Mouse (Mus musculus) C2C12 (cell line): ENCODE results near the gene Hapln2. TPM values are rescaled to one million over a fixed set of nuclear protein-coding genes. Genes with fewer than 3 reads are reported as not detected.

ENCODE experiments used
- H3K27me3 ChIP-seq: one replicate; pipeline ENCODE4 v1.6.1; 2011; ENCODE audit not compliant: control insufficient read depth, insufficient read depth, insufficient read length
- H3K36me3 ChIP-seq: one replicate; pipeline ENCODE4 v1.6.1; 2011; ENCODE audit not compliant: control insufficient read depth, insufficient read depth
- H3K4me3 ChIP-seq: one replicate; pipeline ENCODE4 v1.5.1; 2011; ENCODE audit warnings: mild to moderate bottlenecking, control low read depth; ENCODE audit not compliant: poor library complexity, insufficient read depth, severe bottlenecking
- H3K79me2 ChIP-seq: one replicate; pipeline ENCODE4 v1.6.1; 2011; ENCODE audit not compliant: control insufficient read depth, insufficient read depth
- H3K79me3 ChIP-seq: one replicate; pipeline ENCODE4 v1.6.1; 2011; ENCODE audit warnings: low read depth, control low read depth
- H3ac ChIP-seq: one replicate; pipeline ENCODE3; 2011; ENCODE audit warnings: low read depth; ENCODE audit not compliant: control insufficient read depth, insufficient read length
- CEBPB ChIP-seq: IDR thresholded peaks from one replicate; pipeline ENCODE4 v1.6.1; 2011; ENCODE audit warnings: low read depth, mild to moderate bottlenecking, control low read depth, moderate library complexity
- CTCF ChIP-seq: IDR thresholded peaks from one replicate; pipeline ENCODE4 v1.5.1; 2011; ENCODE audit not compliant: control insufficient read depth, insufficient read depth, insufficient read length
- FOSL1 ChIP-seq: IDR thresholded peaks from one replicate; pipeline ENCODE4 v1.8.0; 2011; ENCODE audit warnings: mild to moderate bottlenecking, low read length; ENCODE audit not compliant: poor library complexity, insufficient read depth, severe bottlenecking
- MAX ChIP-seq: IDR thresholded peaks from one replicate; pipeline ENCODE4 v1.6.1; 2011; ENCODE audit warnings: mild to moderate bottlenecking, control low read depth
- MYOD1 ChIP-seq: IDR thresholded peaks from one replicate; pipeline ENCODE4 v1.6.1; 2011; ENCODE audit warnings: low read depth; ENCODE audit not compliant: control insufficient read depth, insufficient read length
- MYOG ChIP-seq: IDR thresholded peaks from one replicate; pipeline ENCODE4 v1.6.1; 2011; ENCODE audit not compliant: control insufficient read depth, insufficient read length; ENCODE audit errors: extremely low read depth
- USF1 ChIP-seq: IDR thresholded peaks from one replicate; pipeline ENCODE4 v1.6.1; 2011; ENCODE audit warnings: low read depth, mild to moderate bottlenecking, control low read depth, moderate library complexity
- polyA plus RNA-seq: library from polyadenylated mRNA; unstranded; fragments of >200 nt; fragmentation: generic; extraction: Trizol; gene quantifications from one replicate; pipeline ENCODE4 v1.2.1, GENCODE M21; 2012; ENCODE audit warnings: missing spikeins

Hapln2 gene
- polyA plus RNA-seq, 1 experiment = not detected

GRCm38 (mm10) chr3:88010634-88011265 is 16.6 kb downstream of the Hapln2 start:
- Histone ChIP-seq H3K79me3 (no peaks in the 10 kb centered on the region), H3ac (no peak overlapping the region), H3K27me3 (peaks cover 17% of the 10 kb centered on the region), H3K36me3 (no peaks in the 10 kb centered on the region), H3K79me2 (no peaks in the 10 kb centered on the region), H3K4me3 (no peak overlapping the region)
- no peak for TF ChIP-seq USF1
- TF ChIP-seq CEBPB = no peak
- no peak for TF ChIP-seq MAX
- TF ChIP-seq MYOD1 = no peak
- no peak for TF ChIP-seq FOSL1
- no peak for TF ChIP-seq MYOG
- TF ChIP-seq CTCF = no peak

GRCm38 (mm10) chr3:88005822-88006786 is 21.3 kb downstream of the Hapln2 start:
- no peak overlapping the region for H3K4me3 ChIP-seq
- no peaks in the 10 kb centered on the region for H3K36me3 ChIP-seq
- TF ChIP-seq MAX = no peak
- no peak for TF ChIP-seq CEBPB
- no peak for TF ChIP-seq MYOG
- no peak for TF ChIP-seq USF1
- TF ChIP-seq MYOD1 = no peak
- TF ChIP-seq CTCF = no peak
- no peak for TF ChIP-seq FOSL1
- H3K79me2 ChIP-seq = no peaks in the 10 kb centered on the region
- no peaks in the 10 kb centered on the region for H3K79me3 ChIP-seq
- peaks cover 42% of the 10 kb centered on the region for H3K27me3 ChIP-seq
- H3ac ChIP-seq = no peak overlapping the region

- H3K4me3 ChIP-seq = no peak overlapping the region
- TF ChIP-seq CEBPB (no peak), FOSL1 (no peak), MYOG (no peak), CTCF (no peak), USF1 (no peak), MYOD1 (no peak), MAX (no peak)
- H3ac ChIP-seq = no peak overlapping the region
- peaks cover 65% of the 10 kb centered on the region for H3K27me3 ChIP-seq
- no peaks in the 10 kb centered on the region for H3K79me3 ChIP-seq
- no peaks in the 10 kb centered on the region for H3K79me2 ChIP-seq
- no peaks in the 10 kb centered on the region for H3K36me3 ChIP-seq
Measured at GRCm38 (mm10) chr3:88002291-88002976, 24.9 kb downstream of the Hapln2 start.

- peaks cover 80% of the 10 kb centered on the region for H3K27me3 ChIP-seq
- no peak for TF ChIP-seq MAX
- TF ChIP-seq FOSL1 = no peak
- no peaks in the 10 kb centered on the region for H3K79me2 ChIP-seq
- no peak overlapping the region for H3ac ChIP-seq
- no peaks in the 10 kb centered on the region for H3K79me3 ChIP-seq
- H3K36me3 ChIP-seq = no peaks in the 10 kb centered on the region
- no peak overlapping the region for H3K4me3 ChIP-seq
Measured at GRCm38 (mm10) chr3:88000816-88001595, 26.4 kb downstream of the Hapln2 start.

GRCm38 (mm10) chr3:88000181-88000580 is 27.2 kb downstream of the Hapln2 start, which contains the start of gene Bcan:
Gene Bcan (minus strand): TSS chr3:88000230.
- no peaks in the 10 kb centered on the region for H3K79me2 ChIP-seq
- H3K4me3 ChIP-seq = no peak within 1 kb of the TSS
- TF ChIP-seq CEBPB = no peak
- no peak for TF ChIP-seq MYOD1
- TF ChIP-seq USF1 = no peak
- no peak for TF ChIP-seq FOSL1
- TF ChIP-seq CTCF = no peak
- TF ChIP-seq MYOG = no peak
- no peak for TF ChIP-seq MAX
- no peak within 1 kb of the TSS for H3ac ChIP-seq
- H3K79me3 ChIP-seq = no peaks in the 10 kb centered on the region
- peaks cover 88% of the 10 kb centered on the region for H3K27me3 ChIP-seq
- no peaks in the 10 kb centered on the region for H3K36me3 ChIP-seq
